Mouse (Mus musculus) left cerebral cortex, postnatal 14 days (tissue): ENCODE results near the gene Ubn1. TPM values are rescaled to one million over a fixed set of nuclear protein-coding genes. Genes with fewer than 3 reads are reported as not detected.

Experiments used
- DNase-seq, 2 experiments: peaks; one replicate each; pipeline ENCODE4 v3.0.0; 2021 to 2022; ENCODE audit warnings: low spot score in 2 of 2, mixed read lengths in 1 of 2
- intact Hi-C: fragments of 180-260 bp; cut with DNase I; formaldehyde crosslinking; loops from one replicate; pipeline ENCODE4 v1.15.1; 2025
- total RNA-seq, 2 experiments: library from RNA; stranded (reverse); gene quantifications; 2 replicates each; pipeline ENCODE4 v1.2.3; 2021

The Ubn1 gene
- total RNA-seq, 2 experiments from 2014 or later = 41.9 to 42.1 TPM

GRCm38 (mm10) chr16:5131251-5131922, 81.5 kb downstream of the Ubn1 start:
- intact Hi-C loops = no loop called here
- no peak for DNase-seq

- DNase-seq = no peak
- intact Hi-C loops = no loop called here
These were observed 82.5 kb downstream of the Ubn1 start, which contains the start of gene Ppl for GRCm38 (mm10) chr16:5132401-5132801. Gene Ppl, minus strand, starts transcription at chr16:5132421.

DNA sequence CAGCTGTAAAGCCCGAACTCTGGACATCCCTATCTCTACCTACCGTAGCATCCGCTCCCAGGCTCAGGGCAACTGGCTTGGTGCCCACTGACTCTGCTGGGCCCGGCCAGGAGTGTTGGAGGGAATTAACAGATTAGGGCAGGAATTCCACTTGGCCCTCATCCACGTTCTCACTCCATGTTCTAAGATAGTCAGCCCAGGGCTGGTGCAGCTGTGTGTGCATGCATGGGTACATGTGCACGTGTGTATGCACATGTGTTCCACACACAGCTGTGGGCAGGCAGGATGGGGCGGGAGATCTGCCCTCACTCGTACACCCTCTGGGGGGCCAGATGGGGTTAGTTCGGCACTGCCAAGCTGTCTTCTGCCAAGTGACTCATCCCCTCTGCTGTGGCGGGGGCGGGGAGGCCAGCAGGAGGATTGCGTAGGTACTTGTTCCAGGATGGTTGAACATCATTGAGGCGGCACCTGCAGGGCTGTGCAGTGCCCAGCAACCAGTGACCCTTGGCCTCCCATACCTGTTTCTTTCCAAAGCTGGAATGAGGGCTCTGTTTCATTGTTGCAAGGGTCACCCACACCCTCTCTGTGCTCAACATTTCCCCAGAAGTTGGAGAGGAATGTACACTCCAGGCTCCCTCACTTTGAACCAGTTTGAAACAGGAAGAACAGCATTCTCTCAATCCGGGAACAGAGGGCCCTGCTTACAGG, 84.9 kb downstream of the Ubn1 start:
- DNase-seq = peak; percentile 15 to 34
- intact Hi-C loops = no loop called here

DNA sequence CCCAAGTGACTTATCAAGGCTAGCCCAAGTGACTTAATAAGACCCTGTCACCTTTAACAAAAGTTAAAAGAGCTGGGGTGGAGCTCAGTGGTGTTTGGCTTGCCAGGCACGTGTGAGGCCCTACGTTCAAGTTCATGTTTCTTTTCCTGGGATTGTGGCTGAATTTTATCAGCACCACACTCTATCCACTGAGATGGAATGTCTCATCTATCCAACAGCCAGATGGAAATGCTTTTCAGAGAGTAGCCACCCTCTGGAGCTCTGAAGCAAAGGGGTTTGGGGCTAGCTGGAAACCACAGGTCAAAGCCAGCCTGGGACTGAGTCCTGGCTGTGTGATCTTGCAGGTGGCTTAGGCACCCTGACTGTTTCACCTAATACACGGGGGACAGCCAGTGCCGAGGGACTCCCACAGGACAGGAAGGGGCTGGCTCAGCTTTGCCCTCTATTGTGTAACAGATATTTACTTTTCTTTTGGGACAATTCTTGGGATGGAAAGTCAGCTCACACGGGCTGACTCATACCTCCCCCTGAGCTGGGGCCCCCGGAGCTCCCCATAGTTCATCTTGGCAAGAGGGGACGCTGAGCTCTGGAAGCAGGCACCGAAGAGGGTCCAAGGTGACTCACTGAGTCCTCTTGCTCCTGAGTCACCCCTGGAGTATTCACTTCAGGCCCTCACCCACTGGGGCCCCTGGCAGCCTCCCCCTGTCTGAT, 85.8 kb downstream of the Ubn1 start:
- intact Hi-C loops = no loop called here
- no peak for DNase-seq

Other genes with a start within 250 kb of the Ubn1 start
- gene 4930562C15Rik, start 214.6 kb upstream of the Ubn1 start, total RNA-seq = not detected
- gene Ubald1, start 169.7 kb upstream of the Ubn1 start, total RNA-seq = 10 to 100 TPM; 81.6 to 86.7 TPM
- 100 to 1,000 TPM; 198 to 203 TPM for gene Mgrn1, start 163.8 kb upstream of the Ubn1 start, total RNA-seq
- 10 to 100 TPM; 66.7 to 70.3 TPM for gene Nudt16l1, start 111.3 kb upstream of the Ubn1 start, total RNA-seq
- 10 to 100 TPM; 50.1 TPM for gene Anks3, start 85.9 kb upstream of the Ubn1 start, total RNA-seq
- gene Sept12, start 52.2 kb upstream of the Ubn1 start, total RNA-seq = not detected
- gene Smim22, start 42.8 kb upstream of the Ubn1 start, total RNA-seq = not detected
- 100 to 1,000 TPM; 202 to 212 TPM for gene Rogdi, start 36.5 kb upstream of the Ubn1 start, total RNA-seq
- gene Glyr1, start 194 bp upstream of the Ubn1 start, total RNA-seq = 100 to 1,000 TPM; 141 to 156 TPM
- gene Ppl, start 82.4 kb downstream of the Ubn1 start, total RNA-seq = under 1 TPM; 0.04 to 0.53 TPM
- 1 to 10 TPM; 1.2 to 1.5 TPM for gene Sec14l5, start 97.1 kb downstream of the Ubn1 start, total RNA-seq
- 1 to 10 TPM; 7.4 to 10.0 TPM for gene Nagpa, start 154.0 kb downstream of the Ubn1 start, total RNA-seq
- 10 to 100 TPM in 1 of 2 experiments, 1 to 10 TPM in 1; 8.8 to 11.3 TPM for gene AU021092, start 172.2 kb downstream of the Ubn1 start, total RNA-seq
- 10 to 100 TPM; 26.9 to 29.7 TPM for gene Alg1, start 183.6 kb downstream of the Ubn1 start, total RNA-seq
- gene Eef2kmt, start 205.9 kb downstream of the Ubn1 start, total RNA-seq = 1 to 10 TPM; 3.7 to 4.2 TPM